Mouse (Mus musculus) common myeloid progenitor, adult 5-6 weeks (primary cell): Measurements from ENCODE around the gene Tpp2. TPM values are rescaled to one million over a fixed set of nuclear protein-coding genes. Genes with fewer than 3 reads are reported as not detected.

ENCODE experiments used
- ATAC-seq: replicated peaks from 2 replicates; pipeline ENCODE4 v1.8.0; 2016; ENCODE audit warnings: low read depth, mild to moderate bottlenecking, moderate TSS enrichment, inconsistent platforms; ENCODE audit not compliant: poor library complexity, severe bottlenecking
- total RNA-seq: library from RNA; stranded (forward); fragments of 200-1000, 187-1606 nt; gene quantifications from 2 replicates; pipeline ENCODE4 v1.2.3, GENCODE M21; 2017

The Tpp2 gene
- 113 and 127 TPM in 2 replicates for total RNA-seq

- peak; percentile 96 for ATAC-seq
These were observed at the start of gene Tpp2 for GRCm38 (mm10) chr1:43933488-43934415. Gene Tpp2, plus strand, starts transcription at chr1:43933647.

GRCm38 (mm10) chr1:43888358-43888757, 45.1 kb upstream of the Tpp2 start:
- ATAC-seq, result peak; percentile 97

- ATAC-seq, result no peak
These were observed 37.7 kb upstream of the Tpp2 start for GRCm38 (mm10) chr1:43895742-43896141.

GRCm38 (mm10) chr1:43897131-43897530, 36.3 kb upstream of the Tpp2 start:
- 0 out of 2 replicates have a peak, but pooled peaks have one; percentile 18 for ATAC-seq

- no peak for ATAC-seq
These were observed 35.5 kb upstream of the Tpp2 start for GRCm38 (mm10) chr1:43897987-43898386.

- peak; percentile 77 for ATAC-seq
These were observed 34.3 kb upstream of the Tpp2 start for GRCm38 (mm10) chr1:43898991-43899714.

GRCm38 (mm10) chr1:43902417-43902816, 31.0 kb upstream of the Tpp2 start:
- peak; percentile 58; the same call in 1 of the 2 replicates for ATAC-seq

GRCm38 (mm10) chr1:43902855-43903254, 30.6 kb upstream of the Tpp2 start:
- peak; percentile 73 for ATAC-seq

GRCm38 (mm10) chr1:43915428-43915827, 18.0 kb upstream of the Tpp2 start:
- ATAC-seq, result no peak

GRCm38 (mm10) chr1:43916854-43917253, 16.6 kb upstream of the Tpp2 start:
- ATAC-seq, result peak; percentile 77

- no peak for ATAC-seq
These were observed 966 bp downstream of the Tpp2 start for GRCm38 (mm10) chr1:43934416-43934810.

- 0 out of 2 replicates have a peak, but pooled peaks have one; percentile 21 for ATAC-seq
These were observed 5.9 kb downstream of the Tpp2 start for GRCm38 (mm10) chr1:43939310-43939709.

- no peak for ATAC-seq
These were observed 8.2 kb downstream of the Tpp2 start for GRCm38 (mm10) chr1:43941476-43942217.

GRCm38 (mm10) chr1:43942814-43943213, 9.4 kb downstream of the Tpp2 start:
- no peak for ATAC-seq

- no peak for ATAC-seq
These were observed 20.2 kb downstream of the Tpp2 start for GRCm38 (mm10) chr1:43953679-43954078.

GRCm38 (mm10) chr1:43964381-43964780, 30.9 kb downstream of the Tpp2 start:
- ATAC-seq, result no peak

- 0 out of 2 replicates have a peak, but pooled peaks have one; percentile 42 for ATAC-seq
These were observed 33.3 kb downstream of the Tpp2 start for GRCm38 (mm10) chr1:43966756-43967155.

- ATAC-seq, result no peak
These were observed 35.9 kb downstream of the Tpp2 start for GRCm38 (mm10) chr1:43969361-43969760.

- ATAC-seq, result no peak
These were observed 37.6 kb downstream of the Tpp2 start for GRCm38 (mm10) chr1:43971089-43971488.

GRCm38 (mm10) chr1:43996914-43997589, 63.6 kb downstream of the Tpp2 start:
- no peak for ATAC-seq
